Mouse (Mus musculus): ENCODE results near the gene Ajm1.

DNA sequence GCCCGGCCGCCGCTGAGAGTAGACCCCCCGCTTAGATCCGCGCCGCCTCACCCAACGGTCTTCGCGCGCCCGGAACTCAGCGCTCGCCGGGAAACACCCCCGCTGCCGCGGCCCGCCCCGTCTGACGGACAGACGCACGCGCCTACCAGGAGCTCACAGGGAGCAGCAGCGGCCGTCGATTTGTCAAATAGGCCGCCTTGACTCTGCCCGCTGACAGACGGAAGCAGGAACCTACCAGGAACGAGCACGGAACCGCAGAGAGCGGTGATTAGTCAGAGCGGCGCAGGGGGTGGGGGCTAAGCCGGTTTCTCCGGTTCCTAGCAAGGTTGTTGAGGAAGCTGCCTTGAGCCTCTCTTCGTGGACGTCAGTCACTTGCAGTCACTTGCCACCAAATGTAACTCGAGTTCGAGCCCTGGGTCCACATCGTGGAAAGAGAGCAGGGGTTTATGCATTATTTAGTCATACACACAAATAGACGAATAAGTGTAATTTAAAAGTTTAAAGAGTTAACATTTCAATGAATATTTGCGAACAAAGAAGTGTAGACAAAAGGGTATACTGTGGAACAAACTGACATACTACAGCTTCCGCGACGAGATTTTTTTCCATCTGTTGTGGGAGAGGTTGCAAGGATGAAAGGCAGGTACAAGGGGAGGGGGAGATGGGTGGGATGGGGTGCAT is 34.6 kb downstream of the Ajm1 start, which contains the start of gene Traf2:
- TF ChIP-seq CTCF (IDR thresholded peaks at IDR 0.05; ENCODE audit: low read depth) (no peak), EP300 (optimal IDR thresholded peaks at IDR 0.05) (peak; percentile 86)

Data from stomach, postnatal 0 days (tissue).